Mouse (Mus musculus) forebrain, embryonic 12.5 days (tissue): ENCODE measurements around the gene Zfp414. TPM values are rescaled to one million over a fixed set of nuclear protein-coding genes. Genes with fewer than 3 reads are reported as not detected.
"Not testable (repeated sequence)": the region's sequence is repeated elsewhere in the genome, so short reads cannot be mapped to it uniquely, and the experiment has no call there.

Experiments
- ATAC-seq: fragments of 200-750 bp; cut with Nextera tagmentation; 2 replicates; pipeline ENCODE4 v1.8.0; 2017; ENCODE audit warnings: moderate TSS enrichment; ENCODE audit not compliant: low FRiP score
- H3K27ac ChIP-seq: fragments of 300-500 bp; sonication (generic); 2 replicates; pipeline ENCODE4 v1.5.1; 2016; ENCODE audit warnings: mild to moderate bottlenecking
- H3K27me3 ChIP-seq: fragments of 300-500 bp; sonication (generic); 2 replicates; pipeline ENCODE4 v1.6.1; 2016; ENCODE audit warnings: mild to moderate bottlenecking
- H3K36me3 ChIP-seq: fragments of 300-500 bp; sonication (generic); replicated peaks from 2 replicates; pipeline ENCODE4 v1.6.1; 2016; ENCODE audit warnings: mild to moderate bottlenecking
- H3K4me1 ChIP-seq: fragments of 300-500 bp; sonication (generic); 2 replicates; pipeline ENCODE4 v1.6.1; 2016
- H3K4me2 ChIP-seq: fragments of 300-500 bp; sonication (generic); 2 replicates; pipeline ENCODE4 v1.6.1; 2016; ENCODE audit warnings: mild to moderate bottlenecking, moderate library complexity
- H3K4me3 ChIP-seq: fragments of 300-500 bp; sonication (generic); replicated peaks from 2 replicates; pipeline ENCODE4 v1.5.1; 2016; ENCODE audit warnings: mild to moderate bottlenecking
- H3K9ac ChIP-seq: fragments of 300-500 bp; sonication (generic); 2 replicates; pipeline ENCODE4 v1.6.1; 2016; ENCODE audit warnings: mild to moderate bottlenecking
- H3K9me3 ChIP-seq: fragments of 300-500 bp; sonication (generic); 2 replicates; pipeline ENCODE4 v1.6.1; 2016
- WGBS: fragments of 180-500 bp; shearing (Covaris S2); methylation state at CpG from one replicate; pipeline ENCODE4 v1.1.7; 2016; 5-methylcytosine and 5-hydroxymethylcytosine counted together
- polyA plus RNA-seq: library from polyadenylated mRNA; unstranded; fragments of >200 nt; fragmentation: Nextera tagmentation; extraction: Ambion mirVana; gene quantifications from 2 replicates; pipeline ENCODE4 v1.2.1, GENCODE M21; 2016

Gene Zfp414
- 50.6 and 52.7 TPM in 2 replicates for polyA plus RNA-seq

DNA sequence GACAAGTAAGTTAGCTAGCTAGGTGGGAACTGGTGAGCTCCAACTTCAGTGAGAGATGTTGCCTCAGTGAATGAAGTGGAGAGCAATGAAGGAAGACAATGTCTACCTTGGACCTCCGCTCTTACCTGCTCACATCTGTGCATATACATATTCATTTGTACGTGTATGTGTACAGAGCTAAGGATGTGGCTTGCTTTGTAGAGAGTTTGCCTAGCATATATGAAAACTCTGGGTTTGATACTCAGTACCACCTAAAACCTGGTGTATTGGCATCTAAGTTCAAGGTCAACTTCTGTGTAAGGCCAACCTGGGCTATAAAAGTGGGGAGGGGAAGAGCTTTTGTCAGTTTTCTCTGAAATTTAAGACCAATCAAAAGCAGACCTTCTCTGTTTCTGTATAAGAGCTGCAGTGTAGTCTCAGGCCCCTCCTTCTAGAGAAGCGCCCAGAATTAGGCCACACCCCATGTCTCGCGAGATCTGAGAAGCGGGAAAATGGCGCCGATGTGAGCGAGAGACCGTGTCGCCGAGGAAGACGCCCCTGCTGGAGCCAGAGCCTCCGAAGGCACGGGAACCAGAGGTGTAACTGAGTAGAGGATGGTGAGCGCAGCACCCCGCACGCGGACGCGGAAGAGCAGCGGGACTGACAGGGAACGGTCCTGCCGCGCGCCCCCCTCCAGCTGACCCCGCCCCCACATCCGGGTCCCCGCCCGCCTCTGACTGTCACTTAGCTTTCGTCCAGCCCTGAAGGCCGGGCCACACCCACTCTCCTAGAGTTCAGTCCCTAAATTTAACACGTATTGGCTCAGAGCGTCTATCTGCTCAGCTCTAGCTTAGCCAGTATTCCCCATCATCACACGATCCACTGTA lies at the start of gene Zfp414:
TSS of gene Zfp414 (plus strand) at position 470 of the 866 bp plus-strand sequence.
- Histone ChIP-seq H3K27me3 (no peaks in the 10 kb centered on the region), H3K4me3 (peak within 1 kb of the TSS; percentile 74), H3K4me2 (peak within 1 kb of the TSS; percentile 69), H3K27ac (peak within 1 kb of the TSS; percentile 97), H3K9ac (peak within 1 kb of the TSS; percentile 78), H3K4me1 (peaks cover 25% of the 10 kb centered on the region), H3K36me3 (peaks cover 30% of the 10 kb centered on the region), H3K9me3 (no peaks in the 10 kb centered on the region)
- peak; percentile 96 for ATAC-seq
- WGBS, result 3% methylated on average over 35 of the region's 35 CpGs

DNA sequence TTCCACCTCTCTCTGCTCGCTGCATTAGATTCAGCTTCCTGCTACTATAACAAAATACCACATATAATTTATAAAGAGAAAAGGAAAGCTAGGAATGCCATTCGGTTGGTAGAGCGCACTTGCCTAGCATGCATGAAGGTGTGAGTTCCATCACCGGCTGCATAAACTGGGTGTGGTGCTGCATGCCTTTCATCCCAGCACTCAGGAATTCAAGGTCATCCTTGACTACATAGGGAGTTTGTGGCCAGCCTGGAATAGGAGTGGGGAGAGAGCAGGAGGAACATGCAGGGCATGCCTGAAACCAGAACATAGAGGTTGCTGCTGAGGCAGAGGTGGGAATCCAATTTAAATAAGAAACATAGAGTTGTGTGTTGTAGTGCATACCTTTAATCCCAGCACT lies 44.8 kb upstream of the Zfp414 start:
- H3K36me3 ChIP-seq, result no peaks in the 10 kb centered on the region
- H3K9me3 ChIP-seq, result no peaks in the 10 kb centered on the region
- H3K27me3 ChIP-seq, result no peaks in the 10 kb centered on the region
- ATAC-seq, result no peak
- H3K4me2 ChIP-seq, result no peak overlapping the region
- 84% methylated on average over 4 of the region's 4 CpGs for WGBS
- H3K4me3 ChIP-seq, result no peak overlapping the region
- no peak overlapping the region for H3K9ac ChIP-seq
- no peaks in the 10 kb centered on the region for H3K4me1 ChIP-seq
- H3K27ac ChIP-seq, result no peak overlapping the region

DNA sequence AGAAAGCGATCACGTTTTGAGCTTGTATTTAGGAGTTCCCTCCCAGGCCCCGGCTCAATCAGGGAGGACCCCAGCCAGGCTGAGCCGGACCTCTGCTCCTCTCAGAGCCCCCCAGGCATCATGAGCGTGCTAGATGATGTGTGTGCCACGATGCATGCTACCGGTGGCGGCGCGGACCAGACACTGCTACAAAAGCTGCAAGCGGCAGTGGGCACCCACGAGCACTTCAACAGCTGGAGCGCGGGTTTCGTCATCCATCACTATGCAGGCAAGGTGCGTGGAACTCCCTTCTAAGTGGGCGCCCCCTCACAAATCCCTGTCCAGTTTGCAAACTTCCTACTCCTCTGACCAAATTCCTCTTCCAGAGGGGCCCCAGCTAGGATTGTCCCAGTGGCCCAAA lies 42.9 kb upstream of the Zfp414 start:
- Histone ChIP-seq H3K4me3 (no peak overlapping the region), H3K9me3 (no peaks in the 10 kb centered on the region), H3K4me1 (no peaks in the 10 kb centered on the region), H3K4me2 (no peak overlapping the region), H3K27ac (no peak overlapping the region), H3K9ac (no peak overlapping the region), H3K27me3 (no peaks in the 10 kb centered on the region), H3K36me3 (no peaks in the 10 kb centered on the region)
- WGBS, result 76% methylated on average over 17 of the region's 17 CpGs
- no peak for ATAC-seq

DNA sequence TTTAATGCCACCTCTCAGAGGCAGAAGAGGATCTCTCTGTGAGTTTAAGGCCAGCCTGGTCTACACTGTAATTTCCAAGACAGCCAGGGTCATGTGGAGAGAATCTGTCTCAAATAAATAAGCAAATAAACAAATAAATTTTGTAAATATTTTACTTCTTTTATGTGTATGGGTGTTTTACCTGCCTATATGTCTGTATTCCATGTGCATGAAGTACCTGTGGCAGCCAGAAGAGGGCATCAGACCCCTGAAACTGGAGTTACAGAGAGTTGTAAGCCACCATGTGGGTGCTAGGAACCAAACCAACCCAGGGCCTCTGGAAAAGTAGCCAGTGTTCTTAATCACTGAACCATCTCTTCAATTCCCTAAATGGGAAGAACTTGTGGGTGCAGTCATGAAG lies 31.6 kb upstream of the Zfp414 start:
- no peak for ATAC-seq
- no peaks in the 10 kb centered on the region for H3K4me1 ChIP-seq
- H3K36me3 ChIP-seq, result no peaks in the 10 kb centered on the region
- 0 out of 2 replicates have a peak, but pooled peaks cover 11% of the 10 kb centered on the region for H3K9me3 ChIP-seq
- H3K4me3 ChIP-seq, result no peak overlapping the region
- H3K4me2 ChIP-seq, result no peak overlapping the region
- no peaks in the 10 kb centered on the region for H3K27me3 ChIP-seq
- no peak overlapping the region for H3K27ac ChIP-seq
- no peak overlapping the region for H3K9ac ChIP-seq

DNA sequence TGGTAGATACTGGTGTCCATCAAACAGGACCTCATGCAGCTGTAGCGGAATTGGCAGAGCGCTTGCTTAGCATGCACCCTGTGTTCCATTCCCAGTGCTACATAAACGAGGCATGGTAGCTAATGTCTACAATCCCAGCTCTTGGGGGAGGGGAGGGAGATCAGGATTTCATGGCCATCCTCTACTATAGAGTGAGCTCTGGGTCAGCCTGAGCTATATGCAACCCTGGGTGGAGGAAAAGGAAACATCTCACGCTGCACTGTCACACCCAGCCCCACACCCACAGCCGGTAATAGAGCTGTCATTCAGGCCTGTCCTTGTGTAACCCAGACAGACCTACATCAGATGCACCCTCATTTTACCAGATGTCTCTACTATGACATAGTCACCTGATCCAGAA lies 30.4 kb upstream of the Zfp414 start:
- H3K9ac ChIP-seq, result no peak overlapping the region
- no peak overlapping the region for H3K4me2 ChIP-seq
- 84% methylated on average over 5 of the region's 5 CpGs for WGBS
- H3K4me1 ChIP-seq, result no peaks in the 10 kb centered on the region
- 0 out of 2 replicates have a peak, but pooled peaks cover 11% of the 10 kb centered on the region for H3K9me3 ChIP-seq
- no peak overlapping the region for H3K4me3 ChIP-seq
- ATAC-seq, result no peak
- H3K27me3 ChIP-seq, result no peaks in the 10 kb centered on the region
- H3K27ac ChIP-seq, result no peak overlapping the region
- no peaks in the 10 kb centered on the region for H3K36me3 ChIP-seq

DNA sequence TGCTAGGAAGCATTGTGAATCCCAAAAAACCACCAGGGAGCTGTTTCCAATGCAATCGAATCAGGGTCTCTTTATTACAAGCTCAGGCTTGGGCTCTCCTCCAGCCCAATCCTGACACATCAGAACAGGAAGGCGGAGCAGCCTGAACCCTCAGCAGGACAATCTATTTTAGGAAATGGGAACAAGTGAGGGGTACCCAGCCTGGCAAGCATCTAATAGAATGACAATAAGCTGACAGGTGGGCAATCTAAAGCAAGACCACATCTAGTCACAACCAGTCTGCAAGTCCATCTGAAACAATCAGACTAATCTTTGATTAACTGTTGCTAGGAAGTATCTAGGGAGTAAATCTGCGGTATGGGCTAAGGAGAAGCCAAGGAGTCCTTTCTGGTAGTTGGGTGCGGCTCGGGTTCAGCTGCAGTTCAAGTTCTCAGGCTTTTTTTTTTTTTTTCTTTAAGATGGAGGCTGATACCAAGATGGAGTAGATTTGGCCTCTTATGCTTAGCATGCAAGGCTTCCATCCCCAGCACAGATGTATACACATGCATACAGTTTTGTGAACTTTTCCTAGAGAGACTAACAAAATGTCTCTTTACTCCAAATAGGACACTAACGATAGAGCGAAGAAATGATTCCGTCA lies 28.9 kb upstream of the Zfp414 start:
- Histone ChIP-seq H3K4me3 (no peak overlapping the region), H3K4me2 (no peak overlapping the region), H3K36me3 (no peaks in the 10 kb centered on the region), H3K27ac (no peak overlapping the region), H3K4me1 (no peaks in the 10 kb centered on the region), H3K9me3 (0 out of 2 replicates have a peak, but pooled peaks cover 11% of the 10 kb centered on the region), H3K9ac (no peak overlapping the region), H3K27me3 (no peaks in the 10 kb centered on the region)
- no peak for ATAC-seq
- 90% methylated on average over 8 of the region's 8 CpGs for WGBS

DNA sequence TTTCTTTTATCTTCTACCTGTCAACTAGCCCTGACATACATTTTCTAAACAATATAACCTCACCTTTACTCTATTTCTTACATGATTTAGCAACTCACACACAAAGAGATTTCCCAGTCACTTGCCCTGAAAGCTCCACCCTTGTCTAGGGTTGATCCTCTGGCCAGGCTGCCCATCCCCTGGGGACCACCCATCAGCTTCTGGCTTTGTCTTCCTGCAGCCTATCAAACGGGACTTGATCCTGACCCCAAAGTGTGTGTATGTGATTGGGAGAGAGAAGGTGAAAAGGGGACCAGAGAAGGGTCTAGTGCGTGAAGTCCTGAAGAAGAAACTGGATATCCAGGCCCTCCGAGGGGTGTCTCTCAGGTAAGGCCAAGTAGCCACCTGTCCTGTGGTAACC lies 28.1 kb upstream of the Zfp414 start:
- H3K27me3 ChIP-seq, result no peaks in the 10 kb centered on the region
- no peak overlapping the region for H3K4me2 ChIP-seq
- no peak for ATAC-seq
- H3K9ac ChIP-seq, result no peak overlapping the region
- 76% methylated on average over 3 of the region's 3 CpGs for WGBS
- H3K36me3 ChIP-seq, result no peaks in the 10 kb centered on the region
- 0 out of 2 replicates have a peak, but pooled peaks cover 11% of the 10 kb centered on the region for H3K9me3 ChIP-seq
- H3K4me3 ChIP-seq, result no peak overlapping the region
- no peak overlapping the region for H3K27ac ChIP-seq
- H3K4me1 ChIP-seq, result no peaks in the 10 kb centered on the region

DNA sequence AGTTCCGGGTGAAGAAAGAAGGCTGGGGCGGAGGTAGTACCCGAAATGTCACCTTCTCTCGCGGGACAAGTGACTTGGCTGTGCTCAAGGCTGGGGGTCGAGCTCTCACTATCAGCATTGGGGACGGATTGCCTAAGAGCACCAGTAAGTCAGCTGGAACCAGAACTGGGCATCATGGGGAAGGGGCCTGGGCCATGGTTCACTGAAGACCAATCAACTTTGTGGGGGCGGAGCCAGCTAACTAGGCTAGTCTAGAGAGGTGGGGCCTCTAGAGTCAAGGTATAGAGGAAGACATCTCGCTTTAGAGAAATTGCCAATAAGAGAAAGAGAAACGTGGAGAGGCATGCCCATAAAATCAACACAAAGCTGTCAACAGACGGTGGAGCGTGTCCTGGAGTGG lies 26.9 kb upstream of the Zfp414 start:
- ATAC-seq, result no peak
- no peaks in the 10 kb centered on the region for H3K4me1 ChIP-seq
- H3K9me3 ChIP-seq, result 0 out of 2 replicates have a peak, but pooled peaks cover 11% of the 10 kb centered on the region
- no peak overlapping the region for H3K27ac ChIP-seq
- H3K4me3 ChIP-seq, result no peak overlapping the region
- H3K9ac ChIP-seq, result no peak overlapping the region
- H3K36me3 ChIP-seq, result no peaks in the 10 kb centered on the region
- H3K4me2 ChIP-seq, result no peak overlapping the region
- WGBS, result 84% methylated on average over 12 of the region's 12 CpGs
- H3K27me3 ChIP-seq, result no peaks in the 10 kb centered on the region

DNA sequence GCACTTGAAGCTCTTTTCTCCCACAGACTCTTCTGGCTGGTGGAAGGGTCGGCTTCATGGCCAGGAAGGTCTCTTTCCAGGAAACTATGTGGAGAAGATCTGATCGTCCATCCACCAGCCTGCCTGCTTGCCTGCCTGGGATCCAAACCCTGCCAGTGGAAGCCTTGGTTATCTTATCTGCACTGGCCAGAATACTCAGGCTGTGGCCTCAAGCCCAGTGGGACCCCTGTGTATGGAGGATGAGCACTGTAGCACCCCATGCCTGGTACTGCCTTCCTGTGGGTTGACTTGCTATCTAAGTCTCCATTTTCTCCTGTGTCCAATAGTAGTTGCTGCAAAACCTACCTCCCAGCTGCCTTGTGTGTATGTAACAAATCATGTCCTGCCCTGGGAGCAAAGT lies 21.6 kb upstream of the Zfp414 start:
- no peak overlapping the region for H3K4me3 ChIP-seq
- H3K4me1 ChIP-seq, result no peaks in the 10 kb centered on the region
- H3K27ac ChIP-seq, result no peak overlapping the region
- no peak overlapping the region for H3K9ac ChIP-seq
- 84% methylated on average over 2 of the region's 2 CpGs for WGBS
- H3K36me3 ChIP-seq, result no peaks in the 10 kb centered on the region
- H3K27me3 ChIP-seq, result no peaks in the 10 kb centered on the region; the same call in 1 of the 2 replicates
- no peaks in the 10 kb centered on the region for H3K9me3 ChIP-seq
- no peak for ATAC-seq
- no peak overlapping the region for H3K4me2 ChIP-seq

DNA sequence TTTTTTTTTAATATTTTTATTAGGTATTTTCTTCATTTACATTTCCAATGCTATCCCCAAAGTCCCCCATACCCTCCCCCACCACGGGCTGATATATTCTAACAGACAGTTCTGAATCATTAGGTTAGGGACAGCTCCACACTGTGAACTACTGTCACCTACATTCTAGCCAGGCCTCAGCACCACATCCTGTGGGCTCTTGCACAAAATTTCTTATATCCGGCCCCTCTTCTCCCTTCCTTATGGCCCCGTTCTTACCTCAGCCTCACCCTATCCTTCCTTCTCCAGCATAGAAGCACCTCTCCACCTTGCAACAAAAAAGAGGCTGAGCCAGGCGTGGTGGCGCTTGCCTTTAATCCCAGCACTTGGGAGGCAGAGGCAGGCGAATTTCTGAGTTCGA lies 18.3 kb upstream of the Zfp414 start:
- WGBS, result 89% methylated on average over 7 of the region's 7 CpGs

DNA sequence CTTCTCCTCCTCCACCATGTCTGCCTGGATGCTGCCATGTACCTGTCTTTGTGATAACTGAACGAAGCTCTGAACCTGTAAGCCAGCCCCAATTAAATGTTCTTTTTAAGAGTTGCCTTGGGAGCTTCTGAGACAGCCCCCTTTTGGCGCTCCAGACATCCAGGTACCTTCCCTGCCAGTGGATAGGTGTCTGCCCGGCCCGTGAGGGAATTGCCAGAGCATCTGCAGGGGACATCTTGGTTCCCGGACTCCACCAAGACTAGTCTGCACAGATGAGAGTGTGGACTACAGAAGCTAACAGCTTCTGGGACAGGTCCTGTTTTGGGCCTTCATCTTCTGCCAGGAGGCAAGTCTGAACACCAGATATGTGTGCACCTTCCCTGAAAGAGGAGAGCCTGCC lies 15.2 kb upstream of the Zfp414 start:
- H3K4me2 ChIP-seq, H3K27ac ChIP-seq, H3K9ac ChIP-seq, H3K4me3 ChIP-seq, H3K4me1 ChIP-seq, H3K36me3 ChIP-seq, H3K9me3 ChIP-seq, H3K27me3 ChIP-seq, ATAC-seq: not testable (repeated sequence)
- WGBS, result 87% methylated on average over 5 of the region's 5 CpGs

More for the DNA sequence above, 18.3 kb upstream of the Zfp414 start:
- Histone ChIP-seq H3K4me1 (no peaks in the 10 kb centered on the region), H3K9ac (no peak overlapping the region), H3K27me3 (no peaks in the 10 kb centered on the region; the same call in 1 of the 2 replicates), H3K9me3 (no peaks in the 10 kb centered on the region), H3K27ac (no peak overlapping the region), H3K4me2 (no peak overlapping the region), H3K4me3 (no peak overlapping the region), H3K36me3 (no peaks in the 10 kb centered on the region)
- ATAC-seq, result no peak

DNA sequence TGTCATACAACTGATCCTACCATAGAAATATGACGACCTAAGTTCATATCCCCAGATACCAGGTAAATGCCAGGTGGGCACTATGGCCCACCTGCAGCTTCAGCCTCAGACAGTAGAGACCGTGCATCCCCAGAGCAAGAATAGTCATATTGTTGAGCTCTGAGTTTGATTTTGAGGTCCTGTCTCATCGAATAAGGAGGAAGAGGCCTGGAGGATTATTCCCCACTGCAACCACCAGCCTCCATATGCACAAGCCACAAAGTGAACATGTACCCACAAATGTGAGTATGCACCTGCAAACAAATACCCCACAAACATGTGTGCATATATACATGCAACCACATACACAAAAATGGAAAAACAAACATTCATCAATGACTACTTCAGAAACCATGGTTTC lies 1.6 kb upstream of the Zfp414 start:
- ATAC-seq, result no peak
- Histone ChIP-seq H3K27me3 (no peaks in the 10 kb centered on the region), H3K4me1 (peaks cover 25% of the 10 kb centered on the region), H3K4me3 (no peak overlapping the region), H3K27ac (no peak overlapping the region), H3K9ac (no peak overlapping the region), H3K4me2 (no peak overlapping the region), H3K36me3 (peaks cover 22% of the 10 kb centered on the region), H3K9me3 (no peaks in the 10 kb centered on the region)
- 92% methylated on average over 3 of the region's 3 CpGs for WGBS
